Mouse (Mus musculus): Measurements from ENCODE around the gene Nhsl1.

Nhsl1 gene

GRCm38 (mm10) chr10:18393740-18394139 is 75.0 kb downstream of the Nhsl1 start:
- in situ Hi-C loops (cut with MboI, MseI): loop anchor here in 1 of 2 experiments (5.0 kb wide), 1 partner anchor 134 kb away; no protein-coding TSS in a partner anchor

- in situ Hi-C loops (cut with MboI, MseI): loop anchor here in 1 of 2 experiments (5.0 kb wide), 1 partner anchor 133 kb away; no protein-coding TSS in a partner anchor
Measured at GRCm38 (mm10) chr10:18394270-18394669, 75.5 kb downstream of the Nhsl1 start.

GRCm38 (mm10) chr10:18400089-18400644 is 81.4 kb downstream of the Nhsl1 start:
- in situ Hi-C loops (cut with MboI, MseI): no loop called here

DNA sequence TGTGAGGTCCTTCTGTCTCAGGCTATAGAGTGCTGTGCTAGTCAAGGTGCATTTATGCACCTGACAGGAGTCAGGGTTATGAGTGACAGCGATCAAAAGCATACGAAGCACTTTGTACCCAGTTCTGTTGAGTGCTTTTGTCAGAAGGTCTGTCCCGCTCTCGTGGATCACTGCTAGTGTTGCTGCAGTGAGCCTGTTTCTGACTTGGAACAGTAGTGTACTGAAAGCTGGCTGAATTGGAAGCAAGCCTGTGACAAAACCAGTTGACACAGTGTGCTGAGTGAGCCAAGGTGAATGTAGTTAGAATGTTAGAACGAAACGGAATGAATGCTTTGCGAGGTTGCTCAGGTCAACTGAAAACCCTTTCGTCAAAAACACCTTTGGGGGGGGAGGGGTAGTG is 82.2 kb downstream of the Nhsl1 start:
- in situ Hi-C loops (cut with MboI, MseI): no loop called here

DNA sequence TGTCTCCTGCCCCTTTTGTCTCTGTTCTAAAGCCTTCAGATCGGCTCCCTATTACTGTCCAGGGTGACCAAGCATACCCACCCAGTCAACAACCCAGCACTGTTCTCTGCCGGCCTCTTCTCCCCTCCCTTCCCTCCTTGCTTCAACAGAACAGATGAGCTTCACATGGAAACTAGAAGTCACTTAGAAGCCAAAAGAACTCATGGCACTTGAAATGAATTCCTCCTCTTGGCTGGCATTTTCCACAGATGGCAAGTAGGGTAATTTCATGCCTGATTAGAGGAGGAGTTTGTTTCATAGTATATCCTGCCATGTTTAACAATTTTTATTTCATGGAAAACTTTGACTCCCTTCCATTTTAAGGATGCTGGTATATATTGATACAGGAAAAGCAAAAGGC is 85.2 kb downstream of the Nhsl1 start:
- in situ Hi-C loops (cut with MboI, MseI): no loop called here

- in situ Hi-C loops (cut with MboI, MseI): no loop called here
Measured at GRCm38 (mm10) chr10:18404679-18405078, 85.9 kb downstream of the Nhsl1 start.

DNA sequence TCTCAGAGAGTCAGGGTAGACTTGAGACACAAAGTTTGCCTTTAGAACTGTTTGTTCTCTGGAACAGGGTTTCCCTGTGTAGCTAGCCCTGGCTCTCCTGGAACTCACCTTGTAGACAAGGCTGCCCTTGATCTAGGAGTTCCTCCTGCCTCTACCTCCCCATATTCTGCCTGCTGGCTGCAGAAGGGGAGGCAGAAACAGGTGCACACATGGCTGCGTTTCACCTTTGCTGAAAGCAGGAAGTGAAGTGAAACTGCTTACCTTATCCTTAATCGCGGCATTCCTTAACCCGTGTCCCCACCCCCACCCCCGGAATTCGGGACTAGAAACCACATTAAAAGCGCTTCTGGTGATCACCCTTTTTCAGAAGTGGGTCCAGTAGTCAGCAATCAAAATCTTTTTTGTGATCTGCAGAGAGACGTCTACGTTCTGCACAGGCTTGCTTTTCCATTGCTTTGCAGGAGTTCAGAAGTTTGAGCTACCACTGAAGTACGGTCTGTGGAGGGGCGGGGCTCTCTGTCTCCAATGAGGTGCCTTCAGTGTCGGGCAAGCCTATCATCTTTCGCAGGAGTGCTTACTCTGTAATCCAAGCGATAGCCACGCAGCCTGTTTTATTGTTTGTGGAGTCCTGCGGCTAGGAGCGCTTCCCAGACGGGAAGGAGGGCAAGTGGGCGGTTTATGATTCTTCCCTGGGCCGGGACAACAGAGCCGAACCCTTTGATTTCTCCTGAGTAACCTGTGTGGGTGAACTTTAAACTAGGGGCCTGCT is 88.5 kb downstream of the Nhsl1 start:
- in situ Hi-C loops (cut with MboI, MseI): no loop called here

DNA sequence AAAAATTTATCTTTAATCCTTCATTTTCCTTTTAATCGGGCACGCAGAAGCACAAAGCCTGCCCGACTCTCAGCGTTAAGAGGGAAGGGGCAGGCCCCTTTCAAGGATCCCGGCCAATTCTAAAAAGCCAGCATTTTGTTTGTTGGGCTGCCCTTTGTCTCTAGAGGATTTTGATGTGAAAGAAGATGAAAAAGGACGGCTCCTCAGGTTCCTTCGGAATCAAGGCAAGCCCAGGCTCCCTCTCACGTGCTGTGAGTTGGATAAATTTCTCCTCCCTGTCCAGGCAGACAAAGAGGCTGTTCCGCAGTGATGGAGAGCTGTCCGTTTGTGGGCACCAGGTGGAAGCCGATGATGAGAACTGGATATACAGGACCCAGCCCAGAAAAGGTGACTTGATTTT is 89.3 kb downstream of the Nhsl1 start:
- in situ Hi-C loops (cut with MboI, MseI): no loop called here

- in situ Hi-C loops (cut with MboI, MseI): no loop called here
Measured at GRCm38 (mm10) chr10:18408635-18409034, 89.8 kb downstream of the Nhsl1 start.

DNA sequence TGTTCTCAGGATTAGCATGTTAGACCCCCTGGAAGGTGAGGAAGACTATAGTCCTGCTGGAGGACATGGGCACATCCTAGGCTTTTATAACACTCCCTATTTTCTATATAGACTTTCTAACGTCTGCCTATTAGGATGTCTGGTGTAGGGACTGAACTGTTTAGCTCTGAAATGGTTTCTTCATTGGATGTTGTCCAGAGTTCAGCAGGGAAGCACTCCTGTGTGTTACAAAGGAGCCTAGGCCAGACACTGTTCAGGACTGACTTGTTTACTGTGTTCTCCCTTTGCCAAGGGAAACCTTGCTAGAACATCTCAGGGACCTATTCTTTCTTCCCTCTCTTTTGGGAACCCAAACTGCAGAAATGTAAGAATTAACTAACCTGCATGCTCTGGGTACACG is 90.3 kb downstream of the Nhsl1 start:
- in situ Hi-C loops (cut with MboI, MseI): no loop called here

GRCm38 (mm10) chr10:18411266-18411665 is 92.5 kb downstream of the Nhsl1 start:
- in situ Hi-C loops (cut with MboI, MseI): no loop called here

GRCm38 (mm10) chr10:18415946-18416345 is 97.2 kb downstream of the Nhsl1 start:
- in situ Hi-C loops (cut with MboI, MseI): no loop called here

- in situ Hi-C loops (cut with MboI, MseI): no loop called here
Measured at GRCm38 (mm10) chr10:18418160-18418559, 99.4 kb downstream of the Nhsl1 start.

GRCm38 (mm10) chr10:18419508-18419907 is 100.7 kb downstream of the Nhsl1 start:
- in situ Hi-C loops (cut with MboI, MseI): no loop called here

DNA sequence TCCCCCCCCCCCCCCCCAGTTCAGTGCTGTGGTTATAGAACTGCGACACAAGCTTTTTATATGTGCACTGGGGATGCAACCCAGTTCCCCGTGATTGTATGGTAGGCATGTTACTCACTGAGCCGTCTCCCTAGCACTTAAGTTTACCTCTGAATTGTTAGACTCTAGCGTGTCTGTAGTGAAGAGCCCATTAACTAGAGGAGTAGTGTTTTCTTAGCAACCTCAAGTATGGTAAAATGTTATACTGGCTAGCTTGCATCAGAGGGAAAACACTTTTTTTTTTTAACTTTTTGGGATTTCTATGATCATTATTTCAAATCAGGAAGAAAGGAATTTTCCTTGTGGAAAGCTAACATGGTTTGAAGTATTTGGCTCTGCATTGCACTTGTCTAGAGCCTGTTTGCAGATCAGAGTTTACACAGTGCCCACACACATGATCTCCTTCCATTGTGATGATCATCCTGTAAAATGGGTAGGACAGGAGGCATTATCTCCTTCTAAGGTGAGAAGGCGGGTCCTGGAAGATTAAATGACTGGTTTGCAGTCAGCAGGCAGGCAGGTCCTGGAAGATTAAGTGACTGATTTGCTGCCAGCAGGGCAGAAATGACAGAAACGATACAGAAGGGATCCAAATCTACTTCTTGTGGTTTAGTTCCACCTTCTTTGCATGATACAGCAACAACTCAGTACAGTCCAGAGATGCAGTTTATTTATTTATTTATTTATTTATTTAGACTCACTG is 101.6 kb downstream of the Nhsl1 start:
- in situ Hi-C loops (cut with MboI, MseI): no loop called here

DNA sequence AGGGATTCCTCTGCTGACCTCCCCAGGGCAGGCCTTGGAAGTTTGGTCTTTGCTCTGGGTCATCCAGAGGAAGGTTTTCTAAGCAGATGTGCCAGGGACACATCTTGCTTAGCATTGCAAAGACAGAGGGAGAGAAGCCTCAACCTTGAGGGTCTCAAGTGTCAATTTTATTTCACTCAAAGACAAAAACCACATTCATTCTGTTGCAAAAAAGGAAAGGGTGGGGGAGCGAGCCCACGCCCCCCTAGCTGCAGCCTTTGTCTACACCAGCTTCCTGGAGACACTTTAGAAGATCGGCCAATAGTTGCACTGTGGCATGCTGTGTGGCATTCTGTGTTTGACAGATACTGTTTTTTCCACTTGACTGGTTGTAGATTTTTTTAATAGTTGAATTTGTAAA is 104.2 kb downstream of the Nhsl1 start:
- in situ Hi-C loops (cut with MboI, MseI): no loop called here

DNA sequence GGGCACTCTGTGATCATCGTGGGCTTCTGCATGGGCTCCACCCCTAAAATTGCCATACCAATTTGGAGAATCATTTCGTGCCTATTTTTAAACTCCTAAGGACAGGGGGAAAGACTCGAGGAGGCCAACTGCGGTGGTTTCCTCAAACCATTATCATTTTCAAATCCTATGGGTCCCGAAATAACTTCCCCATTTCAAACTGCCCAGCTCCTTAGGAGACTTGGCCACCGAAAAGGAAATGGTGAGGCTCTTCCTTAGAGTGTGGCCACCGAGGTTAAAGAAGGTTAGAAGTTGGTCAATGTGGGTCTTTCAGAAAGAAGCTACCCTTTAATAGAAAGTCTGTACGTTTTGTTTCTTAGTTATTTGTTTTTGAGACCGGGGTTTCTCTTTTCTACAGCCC is 104.8 kb downstream of the Nhsl1 start:
- in situ Hi-C loops (cut with MboI, MseI): no loop called here

DNA sequence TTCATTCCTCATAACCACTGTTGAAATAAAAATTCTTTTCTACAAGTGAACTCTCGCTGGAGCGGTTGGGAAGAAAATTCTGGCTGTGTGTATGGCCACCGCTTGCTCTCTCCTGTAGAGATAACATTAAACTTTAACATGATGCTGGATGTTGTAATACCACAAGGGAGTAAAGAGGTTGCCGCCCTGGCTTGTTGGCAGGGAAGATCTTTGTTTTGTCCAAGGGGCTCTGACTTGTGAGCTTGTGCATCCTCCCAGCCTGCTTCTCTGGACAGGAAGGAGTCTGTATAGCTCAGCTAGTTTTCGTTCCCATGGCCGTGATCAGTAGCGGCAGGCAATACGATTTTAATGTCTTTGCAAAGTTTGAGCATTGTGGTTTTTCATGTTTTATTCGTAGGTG is 109.1 kb downstream of the Nhsl1 start:
- in situ Hi-C loops (cut with MboI, MseI): no loop called here

GRCm38 (mm10) chr10:18429533-18429932 is 110.7 kb downstream of the Nhsl1 start:
- in situ Hi-C loops (cut with MboI, MseI): no loop called here

DNA sequence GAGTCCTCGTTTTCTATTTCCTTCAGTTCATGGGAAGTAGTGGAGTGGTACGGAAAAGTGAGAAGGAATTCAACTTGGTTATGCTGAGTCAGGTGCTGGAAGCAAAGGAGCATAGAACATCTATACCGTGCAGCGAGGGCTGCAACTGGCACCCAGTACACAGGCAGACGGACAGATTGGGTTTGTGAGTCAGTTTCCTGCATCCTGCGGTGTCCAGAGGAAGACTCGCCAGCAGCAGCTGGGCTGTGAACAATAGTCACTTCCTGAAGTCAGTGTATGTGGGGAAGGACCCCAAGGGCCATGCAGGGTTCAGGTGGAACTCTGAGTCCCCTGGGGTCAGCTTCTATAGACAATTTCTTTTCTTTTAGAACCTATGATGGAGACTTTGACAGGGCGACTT is 111.4 kb downstream of the Nhsl1 start:
- in situ Hi-C loops (cut with MboI, MseI): no loop called here

DNA sequence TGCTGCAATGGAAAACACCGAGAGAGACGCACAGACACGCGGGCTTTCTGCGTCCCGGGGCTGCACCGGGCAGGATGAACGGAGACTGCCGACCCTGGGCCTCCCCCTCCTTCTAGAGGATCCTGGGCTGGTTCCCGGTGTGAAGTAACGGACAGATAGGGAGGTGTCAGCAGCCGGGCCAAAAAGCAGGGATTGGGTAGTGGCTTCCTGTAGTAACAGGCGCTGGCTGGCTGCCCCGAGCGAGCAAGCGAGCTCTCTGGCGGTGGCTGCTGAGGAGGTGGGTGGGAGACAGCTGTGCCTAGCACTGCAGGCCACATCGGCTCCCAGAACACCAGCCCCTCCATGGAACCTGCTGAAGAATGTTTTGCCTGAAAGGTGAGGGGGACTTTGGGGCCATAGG is 112.2 kb downstream of the Nhsl1 start:
- in situ Hi-C loops (cut with MboI, MseI): no loop called here

- in situ Hi-C loops (cut with MboI, MseI): no loop called here
Measured at GRCm38 (mm10) chr10:18431546-18431945, 112.8 kb downstream of the Nhsl1 start.

- in situ Hi-C loops (cut with MboI, MseI): no loop called here
Measured at GRCm38 (mm10) chr10:18435454-18435853, 116.7 kb downstream of the Nhsl1 start.
